Mouse (Mus musculus): ENCODE measurements around the gene Gm13539.

Gene Gm13539

DNA sequence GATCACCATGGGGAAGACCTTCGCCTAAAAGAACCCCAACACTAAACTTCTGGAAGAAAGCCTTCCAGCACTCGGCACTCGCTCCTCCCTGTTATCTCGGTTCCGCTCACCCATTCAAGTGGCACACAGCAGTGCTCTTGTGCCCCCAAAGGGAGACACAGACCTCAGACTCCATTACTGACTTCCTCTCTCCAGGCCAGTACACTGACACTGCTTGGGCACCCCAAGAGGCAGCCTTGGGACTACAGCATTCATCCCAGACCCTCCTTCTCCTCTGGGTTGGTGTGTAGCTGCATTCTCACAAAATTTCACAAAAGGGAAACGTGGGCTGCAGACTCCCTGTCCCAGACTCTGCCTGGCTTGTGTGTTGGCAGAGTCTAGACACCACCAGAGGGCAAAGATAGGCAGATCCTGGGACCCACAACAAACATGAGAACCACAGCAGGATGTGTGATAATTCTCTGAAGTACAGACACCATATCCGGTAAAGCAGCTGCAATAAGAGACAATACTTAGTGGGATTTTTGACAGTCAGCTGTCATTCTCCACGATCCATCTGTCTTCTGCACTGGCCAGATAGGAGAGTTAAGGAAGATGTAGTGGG lies 46.4 kb downstream of the Gm13539 start:
- DNase-seq (ENCODE audit: low spot score): no peak

DNA sequence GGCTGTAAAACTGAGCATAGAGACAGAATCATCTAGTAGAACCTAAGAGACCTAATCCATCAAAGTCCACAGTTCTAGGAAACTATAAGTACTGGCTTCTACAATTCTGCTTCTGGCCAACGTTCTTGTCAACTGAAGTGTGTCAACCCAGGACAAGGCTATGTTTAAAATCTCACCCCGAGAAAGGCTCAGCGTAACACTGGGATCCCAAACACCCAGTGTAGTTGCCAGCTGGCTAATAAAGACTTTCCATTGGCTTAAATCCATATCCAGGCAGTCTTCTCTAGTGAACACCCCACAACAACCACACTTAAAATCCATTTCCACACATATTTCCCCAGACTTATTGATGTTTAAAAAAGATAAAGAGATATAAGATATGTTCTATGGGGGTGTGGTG lies 48.7 kb downstream of the Gm13539 start:
- peak; percentile 4 for DNase-seq (ENCODE audit: low spot score)

DNA sequence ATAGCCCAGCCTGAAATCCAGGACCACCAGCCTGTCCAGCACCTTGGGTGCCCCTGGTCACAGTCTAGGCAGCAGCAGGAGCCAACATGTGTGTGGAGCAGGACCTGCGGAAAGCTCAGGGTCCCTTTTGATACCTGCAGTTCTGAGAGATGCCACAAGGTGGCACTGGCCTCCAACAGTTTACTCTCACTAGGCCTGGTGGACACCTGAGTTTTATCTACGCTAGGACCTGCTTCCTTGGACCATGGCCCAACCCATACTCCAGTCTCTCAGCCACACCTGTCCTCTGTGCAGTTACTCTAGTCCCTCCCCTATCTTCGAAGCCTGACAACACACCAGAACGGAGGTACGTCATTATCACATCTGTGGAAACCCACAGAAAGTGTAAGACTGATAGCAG lies 54.2 kb downstream of the Gm13539 start:
- DNase-seq (ENCODE audit: low spot score): peak; percentile 63

All from lung, postnatal 25 days (tissue).